In genomic region chr6:138139930-138140329, GRCm38 (mm10) we compare ENCODE assay signal across 8 mouse cellular contexts. TPM values are rescaled to one million over a fixed set of nuclear protein-coding genes. Genes with fewer than 3 reads are reported as not detected.
A peak's percentile ranks its signal among the peaks of the same experiment; 100 is the strongest.
DNase-seq lines count a peak whose midpoint lies in the region; ATAC-seq and TF ChIP-seq lines count a peak whose summit lies in the region.

Mgst1 (plus strand) TSS chr6:138140316.

- H3K36me3 ChIP-seq in thymus, adult 2 months (ENCODE audit: control insufficient read depth, insufficient read depth, low read length): no peaks in the 10 kb centered on the region
- H3K36me3 ChIP-seq in erythroblast, embryonic 14.5 days (ENCODE audit: control insufficient read depth): no peaks in the 10 kb centered on the region
- H3K36me3 ChIP-seq in liver, embryonic 11.5 days (ENCODE audit: control insufficient read depth, insufficient read depth, low read length): no peaks in the 10 kb centered on the region
- no peaks in the 10 kb centered on the region for H3K36me3 ChIP-seq in myocyte (ENCODE audit: control insufficient read depth, insufficient read depth)

- H3K9me3 ChIP-seq in erythroblast, embryonic 14.5 days (ENCODE audit: control insufficient read depth, low read length): no peaks in the 10 kb centered on the region; the same call in 1 of the 2 replicates
- no peaks in the 10 kb centered on the region for H3K9me3 ChIP-seq in liver, embryonic 11.5 days (ENCODE audit: control insufficient read depth, low read length)

- no peaks in the 10 kb centered on the region for H3K27me3 ChIP-seq in thymus, adult 2 months (ENCODE audit: control insufficient read depth, insufficient read depth, low read length)
- no peaks in the 10 kb centered on the region for H3K27me3 ChIP-seq in erythroblast, embryonic 14.5 days (ENCODE audit: control insufficient read depth)
- no peaks in the 10 kb centered on the region for H3K27me3 ChIP-seq in liver, embryonic 11.5 days (replicated peaks; ENCODE audit: control insufficient read depth, insufficient read depth, low read length)
- H3K27me3 ChIP-seq in myocyte (ENCODE audit: control insufficient read depth, insufficient read depth, insufficient read length): no peaks in the 10 kb centered on the region

- H3K79me2 ChIP-seq in myocyte (ENCODE audit: control insufficient read depth, insufficient read depth): no peaks in the 10 kb centered on the region

- H3K4me1 ChIP-seq in thymus, adult 2 months (replicated peaks; ENCODE audit: control insufficient read depth, insufficient read depth, low read length): no peaks in the 10 kb centered on the region
- no peaks in the 10 kb centered on the region for H3K4me1 ChIP-seq in erythroblast, embryonic 14.5 days (ENCODE audit: control insufficient read depth)
- H3K4me1 ChIP-seq in liver, embryonic 11.5 days (replicated peaks; ENCODE audit: control insufficient read depth, insufficient read depth, low read length): no peaks in the 10 kb centered on the region; the same call in 1 of the 2 replicates

- no peak within 1 kb of the TSS for H3K4me3 ChIP-seq in thymus, adult 2 months (ENCODE audit: control insufficient read depth, insufficient read depth, low read length)
- H3K4me3 ChIP-seq in erythroblast, embryonic 14.5 days (replicated peaks): peak within 1 kb of the TSS; percentile 55
- H3K4me3 ChIP-seq in liver, embryonic 11.5 days (ENCODE audit: low read depth, low read length): peak within 1 kb of the TSS; percentile 44
- H3K4me3 ChIP-seq in myocyte: no peak within 1 kb of the TSS

- H3K27ac ChIP-seq in thymus, adult 2 months (ENCODE audit: control insufficient read depth, insufficient read depth, low read length): no peak within 1 kb of the TSS
- no peak within 1 kb of the TSS for H3K27ac ChIP-seq in liver, embryonic 11.5 days (ENCODE audit: low read depth, low read length)

- no peak for TF ChIP-seq POLR2A in thymus, adult 2 months (IDR thresholded peaks at IDR 0.05; ENCODE audit: control insufficient read depth, extremely low read depth, insufficient read depth, low read length, poor library complexity)
- TF ChIP-seq POLR2A in myocyte (IDR thresholded peaks at IDR 0.05; ENCODE audit: insufficient read length, low read depth): no peak

- intact Hi-C loops in heart, postnatal 14 days (cut with DNase I): no loop called here

- DNase-seq in thymus, adult 2 months: no peak
- no peak for DNase-seq in thymus, postnatal 36 days
- no peak for DNase-seq in heart, postnatal 14 days
- DNase-seq in liver, embryonic 11.5 days (ENCODE audit: low spot score): no peak
- DNase-seq in urinary bladder, postnatal 4 days (ENCODE audit: low spot score in 2 of 2): no peak
- no peak for DNase-seq in frontal cortex, postnatal 10 days (ENCODE audit: low spot score in 2 of 2)

- H3ac ChIP-seq in myocyte (ENCODE audit: control insufficient read depth, insufficient read length): no peak within 1 kb of the TSS

- TF ChIP-seq CTCF in thymus, adult 2 months (IDR thresholded peaks at IDR 0.05; ENCODE audit: borderline replicate concordance, control insufficient read depth, extremely low read depth, insufficient read depth, low read length, poor library complexity): no peak

- WGBS in thymus, adult 2 months: under 1% methylated on average over 5 of the region's 5 CpGs
- under 1% methylated on average over 5 of the region's 5 CpGs for WGBS in liver, embryonic 11.5 days

- no peak within 1 kb of the TSS for H3K9ac ChIP-seq in liver, embryonic 11.5 days (ENCODE audit: low read depth, low read length)

- ATAC-seq in liver, embryonic 11.5 days (replicated peaks; ENCODE audit: low FRiP score): peak; percentile 64

- peak within 1 kb of the TSS; percentile 67 for H3K4me2 ChIP-seq in liver, embryonic 11.5 days
- peak within 1 kb of the TSS; percentile 61 for H3K4me2 ChIP-seq in myocyte (ENCODE audit: low read depth)

TF ChIP-seq in myocyte, 11 proteins besides CTCF, POLR2A, EP300 and RAD21:
- TF ChIP-seq SRF (IDR thresholded peaks at IDR 0.05; ENCODE audit: control insufficient read depth, insufficient read length, low read depth) (no peak), MAX (IDR thresholded peaks at IDR 0.05; ENCODE audit: low read depth) (no peak), E2F4 (IDR thresholded peaks at IDR 0.05; ENCODE audit: insufficient read depth) (no peak), POLR2AphosphoS2 (IDR thresholded peaks at IDR 0.05; ENCODE audit: insufficient read length, low read depth) (no peak), CEBPB (IDR thresholded peaks at IDR 0.05; ENCODE audit: insufficient read depth, poor library complexity, severe bottlenecking) (no peak), TCF3 (IDR thresholded peaks at IDR 0.05; ENCODE audit: insufficient read length, low read depth) (no peak), TCF12 (IDR thresholded peaks at IDR 0.05; ENCODE audit: insufficient read depth, poor library complexity, severe bottlenecking) (no peak), MYOD1 (IDR thresholded peaks at IDR 0.05; ENCODE audit: control insufficient read depth in 1 of 3, insufficient read length in 2 of 3, low read depth in 2 of 3) (no peak), USF1 (IDR thresholded peaks at IDR 0.05; ENCODE audit: low read depth) (no peak), REST (IDR thresholded peaks at IDR 0.05; ENCODE audit: insufficient read depth, insufficient read length) (no peak), MYOG (IDR thresholded peaks at IDR 0.05; ENCODE audit: control insufficient read depth in 1 of 3, insufficient read depth in 1 of 3, insufficient read length in 2 of 3, low read depth in 2 of 3) (no peak)

RNA-seq across cellular contexts. Expression of gene Mgst1, which starts in this region (rescaled TPM):
- 95.0 and 98.1 TPM in 2 replicates for polyA plus RNA-seq in thymus, adult 2 months (2012; rRNA removed)
- 0.07 TPM in 1 of 2 replicates, not detected in the other for polyA plus RNA-seq in erythroblast, embryonic 14.5 days (2012)
- 10 to 100 TPM; 20.7 to 47.4 TPM for total RNA-seq in heart, postnatal 14 days (2021)
- polyA plus RNA-seq in liver, embryonic 11.5 days (2014; fragmentation: Nextera tagmentation; extraction: Ambion mirVana): 32.3 and 35.7 TPM in 2 replicates
- polyA plus RNA-seq in myocyte (2012; fragmentation: generic; extraction: Trizol): 2.2 TPM

Comparison
In these comparisons a context has a peak if more than half of its experiments do, and no peak if none do; other contexts are left out.
1. RNA of gene Mgst1 (polyA plus RNA-seq): 95.0 to 98.1 TPM in thymus, adult 2 months and 32.3 to 35.7 TPM in liver, embryonic 11.5 days; 2.2 TPM in myocyte (single experiment) and 0.07 TPM in erythroblast, embryonic 14.5 days; every median in the first group is over 10 times any median in the second.
2. H3K4me3 ChIP-seq: peak in erythroblast, embryonic 14.5 days (single experiment) and liver, embryonic 11.5 days (single experiment); none in thymus, adult 2 months (single experiment) and myocyte (single experiment).